Mouse (Mus musculus): ENCODE results near the gene Tnfrsf1a.

Gene Tnfrsf1a

DNA sequence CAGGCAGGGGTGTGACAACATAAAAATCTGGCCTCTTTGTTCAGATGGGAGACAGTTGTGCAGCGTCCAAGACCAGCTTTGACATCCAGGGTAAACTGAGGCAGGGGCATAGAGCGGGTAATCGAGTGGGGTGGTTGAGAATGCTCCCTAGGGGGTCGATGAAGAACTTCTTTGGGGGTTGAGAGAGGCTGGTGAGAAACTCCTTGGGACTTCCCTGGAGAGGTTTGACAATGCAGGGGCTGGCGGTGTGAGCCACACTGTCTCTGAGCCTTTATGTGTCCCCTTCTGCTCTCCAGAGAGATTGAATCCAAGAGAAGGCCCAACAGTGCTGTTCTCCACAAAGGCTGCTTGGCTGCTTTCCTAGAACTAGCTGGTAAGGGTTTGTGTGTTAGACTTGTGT is 40.7 kb downstream of the Tnfrsf1a start:
- no peak for DNase-seq

GRCm38 (mm10) chr6:125405461-125406382 is 56.6 kb downstream of the Tnfrsf1a start:
- DNase-seq = peak; percentile 20

GRCm38 (mm10) chr6:125407224-125407623 is 58.1 kb downstream of the Tnfrsf1a start:
- DNase-seq = no peak

DNA sequence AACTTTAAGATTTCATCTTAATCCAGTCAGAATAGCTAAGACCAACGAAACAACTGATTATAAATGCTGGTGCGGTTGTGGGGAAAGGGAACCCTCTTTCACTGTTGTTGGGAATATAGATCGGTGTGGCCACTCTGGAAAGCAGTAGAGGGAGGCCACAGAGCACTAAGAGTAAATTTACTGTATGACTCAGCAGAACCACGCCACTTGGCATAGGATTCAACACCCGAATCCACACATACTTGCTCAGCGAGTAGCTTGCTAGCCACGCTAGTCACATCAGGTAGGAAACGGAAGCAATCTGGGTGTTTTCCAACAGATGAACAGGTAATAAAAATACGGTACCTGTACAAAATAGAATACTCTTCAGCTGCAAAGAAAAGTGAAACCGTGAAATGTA is 58.5 kb downstream of the Tnfrsf1a start:
- no peak for DNase-seq

- DNase-seq = no peak
Measured at GRCm38 (mm10) chr6:125410551-125410950, 61.4 kb downstream of the Tnfrsf1a start.

DNA sequence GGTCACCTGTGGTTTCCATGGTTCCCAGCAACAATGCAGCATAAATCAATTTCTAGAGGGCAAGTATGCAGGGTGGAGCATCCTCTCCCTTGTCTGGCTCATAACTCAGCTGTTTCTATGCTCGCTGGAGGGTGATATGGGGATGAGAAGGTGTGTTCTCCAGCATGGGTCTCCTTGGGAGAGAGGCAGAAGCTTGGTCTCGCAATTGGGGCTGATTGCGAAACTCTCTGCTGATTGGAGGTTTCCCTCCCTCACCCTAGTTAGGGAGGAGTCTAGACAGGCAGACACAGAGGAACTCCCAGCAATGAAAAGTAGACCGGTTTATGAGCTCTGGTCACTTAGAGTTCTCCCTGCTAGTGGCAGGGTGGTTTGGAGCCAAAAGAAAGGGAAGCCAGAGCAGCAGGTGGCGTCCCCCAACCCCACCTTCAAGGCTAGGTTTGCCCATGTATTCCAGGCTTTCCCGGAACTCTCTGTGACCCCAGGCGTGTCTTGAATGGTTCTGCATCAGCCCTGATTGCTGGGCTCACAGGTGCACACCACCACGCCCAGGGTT is 61.9 kb downstream of the Tnfrsf1a start:
- DNase-seq = no peak

DNA sequence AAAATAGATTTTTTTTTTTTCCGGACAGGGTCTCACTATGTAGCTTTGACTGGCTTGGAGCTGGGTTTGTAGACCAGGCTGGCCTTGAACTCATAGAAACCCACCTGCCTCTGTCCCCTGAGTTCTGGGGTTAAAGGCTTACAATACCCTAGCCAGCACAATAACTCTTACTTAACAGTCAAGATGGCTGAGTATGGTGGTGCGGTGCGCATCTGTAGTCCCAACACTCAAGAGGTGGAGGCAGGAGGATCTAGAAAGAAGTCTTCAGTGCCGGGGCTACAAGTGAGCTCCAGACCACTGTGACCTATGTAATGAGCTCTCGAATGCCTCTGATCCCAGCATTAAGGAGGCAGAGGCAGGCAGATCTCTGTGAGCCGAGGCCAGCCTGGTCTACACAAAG is 62.5 kb downstream of the Tnfrsf1a start:
- no peak for DNase-seq
